Mouse (Mus musculus): ENCODE data around the gene Sdf4. TPM values are rescaled to one million over a fixed set of nuclear protein-coding genes. Genes with fewer than 3 reads are reported as not detected.

Sdf4 gene
- polyA plus RNA-seq, 1 experiment from 2014 or later: 162 TPM

- H3K4me3 ChIP-seq: peak within 1 kb of the TSS; percentile 46
- WGBS: 30% methylated on average over 5 of the region's 5 CpGs
- peak within 1 kb of the TSS; percentile 96 for H3K27ac ChIP-seq
- no peaks in the 10 kb centered on the region for H3K36me3 ChIP-seq
- no peaks in the 10 kb centered on the region for H3K27me3 ChIP-seq
- H3K9ac ChIP-seq: peak within 1 kb of the TSS; percentile 55
- ATAC-seq (ENCODE audit: borderline replicate concordance, extremely low read depth, low FRiP score, low TSS enrichment): peak; percentile 83
- peaks cover 19% of the 10 kb centered on the region; the same call in 1 of the 2 replicates for H3K4me1 ChIP-seq
- H3K9me3 ChIP-seq: no peaks in the 10 kb centered on the region
- H3K4me2 ChIP-seq: peak within 1 kb of the TSS; percentile 49
These were observed 66.6 kb downstream of the Sdf4 start, which contains the start of gene Ttll10 for GRCm38 (mm10) chr4:156059261-156059660. Gene Ttll10, minus strand, starts transcription at chr4:156059414.

GRCm38 (mm10) chr4:156059713-156060112 lies 67.0 kb downstream of the Sdf4 start:
- Histone ChIP-seq H3K27ac (peak overlapping the region; percentile 96), H3K4me2 (peak overlapping the region; percentile 49), H3K4me3 (peak overlapping the region; percentile 46)

More at GRCm38 (mm10) chr4:156059713-156060112, 67.0 kb downstream of the Sdf4 start:
- no peaks in the 10 kb centered on the region for H3K36me3 ChIP-seq
- peaks cover 23% of the 10 kb centered on the region; the same call in 1 of the 2 replicates for H3K4me1 ChIP-seq
- peak overlapping the region; percentile 55 for H3K9ac ChIP-seq
- H3K9me3 ChIP-seq: no peaks in the 10 kb centered on the region
- ATAC-seq (ENCODE audit: borderline replicate concordance, extremely low read depth, low FRiP score, low TSS enrichment): peak; percentile 95
- no peaks in the 10 kb centered on the region for H3K27me3 ChIP-seq
- WGBS: 28% methylated on average over 10 of the region's 10 CpGs

MicroRNAs encoded within 50 kb of the gene (microRNA counts, 519-probe panel; counts per million panel counts)
- microRNA mmu-miR-200a (2,904 counts per million, percentile 76 among the panel's probes with 10 or more counts), microRNA mmu-miR-200b (3,408 counts per million, percentile 90 among the panel's probes with 10 or more counts), microRNA mmu-miR-429 (3,762 counts per million, percentile 94 among the panel's probes with 10 or more counts)

Small RNA genes lying within 50 kb of the gene (microRNA-seq; reads per million reads assigned to microRNA genes)
- gene Mir200a: 1,040 reads per million, percentile 76 among the genes with 10 or more reads in this experiment
- 6,240 reads per million, percentile 92 among the genes with 10 or more reads in this experiment for gene Mir200b
- 15,818 reads per million, percentile 97 among the genes with 10 or more reads in this experiment for gene Mir429

Other genes with a start within 250 kb of the Sdf4 start
- 84.7 and 90.0 TPM in 2 replicates for gene Atad3a, start 231.8 kb upstream of the Sdf4 start, polyA plus RNA-seq (2015; fragmentation: Nextera tagmentation; extraction: Ambion mirVana)
- gene Vwa1, start 218.2 kb upstream of the Sdf4 start, polyA plus RNA-seq (2015; fragmentation: Nextera tagmentation; extraction: Ambion mirVana): 10.5 and 11.0 TPM in 2 replicates
- gene Tmem88b, start 207.0 kb upstream of the Sdf4 start, polyA plus RNA-seq (2015; fragmentation: Nextera tagmentation; extraction: Ambion mirVana): 0.16 and 0.26 TPM in 2 replicates
- 0.20 TPM in 1 of 2 replicates, not detected in the other for gene Ankrd65, start 202.4 kb upstream of the Sdf4 start, polyA plus RNA-seq (2015; fragmentation: Nextera tagmentation; extraction: Ambion mirVana)
- 193 and 228 TPM in 2 replicates for gene Mrpl20, start 190.0 kb upstream of the Sdf4 start, polyA plus RNA-seq (2015; fragmentation: Nextera tagmentation; extraction: Ambion mirVana)
- gene Ccnl2, start 180.4 kb upstream of the Sdf4 start, polyA plus RNA-seq (2015; fragmentation: Nextera tagmentation; extraction: Ambion mirVana): 152 and 169 TPM in 2 replicates
- 143 and 146 TPM in 2 replicates for gene Aurkaip1, start 161.6 kb upstream of the Sdf4 start, polyA plus RNA-seq (2015; fragmentation: Nextera tagmentation; extraction: Ambion mirVana)
- 194 and 223 TPM in 2 replicates for gene Mxra8, start 153.2 kb upstream of the Sdf4 start, polyA plus RNA-seq (2015; fragmentation: Nextera tagmentation; extraction: Ambion mirVana)
- gene Dvl1, start 145.5 kb upstream of the Sdf4 start, polyA plus RNA-seq (2015; fragmentation: Nextera tagmentation; extraction: Ambion mirVana): 14.0 and 14.7 TPM in 2 replicates
- gene Tas1r3, start 129.5 kb upstream of the Sdf4 start, polyA plus RNA-seq (2015; fragmentation: Nextera tagmentation; extraction: Ambion mirVana): 0.34 and 0.36 TPM in 2 replicates
- 14.5 and 15.2 TPM in 2 replicates for gene Cptp, start 123.4 kb upstream of the Sdf4 start, polyA plus RNA-seq (2015; fragmentation: Nextera tagmentation; extraction: Ambion mirVana)
- 77.7 and 80.5 TPM in 2 replicates for gene Ints11, start 123.3 kb upstream of the Sdf4 start, polyA plus RNA-seq (2015; fragmentation: Nextera tagmentation; extraction: Ambion mirVana)
- 42.9 and 44.9 TPM in 2 replicates for gene Pusl1, start 101.1 kb upstream of the Sdf4 start, polyA plus RNA-seq (2015; fragmentation: Nextera tagmentation; extraction: Ambion mirVana)
- 15.1 and 17.7 TPM in 2 replicates for gene Acap3, start 101.0 kb upstream of the Sdf4 start, polyA plus RNA-seq (2015; fragmentation: Nextera tagmentation; extraction: Ambion mirVana)
- 106 and 107 TPM in 2 replicates for gene Ube2j2, start 49.0 kb upstream of the Sdf4 start, polyA plus RNA-seq (2015; fragmentation: Nextera tagmentation; extraction: Ambion mirVana)
- gene C1qtnf12, start 30.6 kb upstream of the Sdf4 start, polyA plus RNA-seq (2015; fragmentation: Nextera tagmentation; extraction: Ambion mirVana): 39.3 and 45.0 TPM in 2 replicates
- 16.4 and 17.0 TPM in 2 replicates for gene B3galt6, start 223 bp upstream of the Sdf4 start, polyA plus RNA-seq (2015; fragmentation: Nextera tagmentation; extraction: Ambion mirVana)
- 0.39 and 0.42 TPM in 2 replicates for gene Tnfrsf4, start 21.0 kb downstream of the Sdf4 start, polyA plus RNA-seq (2015; fragmentation: Nextera tagmentation; extraction: Ambion mirVana)
- gene Tnfrsf18, start 33.3 kb downstream of the Sdf4 start, polyA plus RNA-seq (2015; fragmentation: Nextera tagmentation; extraction: Ambion mirVana): 1.6 and 2.7 TPM in 2 replicates
- gene Ttll10, start 66.5 kb downstream of the Sdf4 start, polyA plus RNA-seq (2015; fragmentation: Nextera tagmentation; extraction: Ambion mirVana): 2.9 TPM in 2 replicates
- 40.2 and 43.4 TPM in 2 replicates for gene 9430015G10Rik, start 117.1 kb downstream of the Sdf4 start, polyA plus RNA-seq (2015; fragmentation: Nextera tagmentation; extraction: Ambion mirVana)
- 0.15 and 0.29 TPM in 2 replicates for gene Rnf223, start 137.6 kb downstream of the Sdf4 start, polyA plus RNA-seq (2015; fragmentation: Nextera tagmentation; extraction: Ambion mirVana)
- gene Agrn, start 204.6 kb downstream of the Sdf4 start, polyA plus RNA-seq (2015; fragmentation: Nextera tagmentation; extraction: Ambion mirVana): 75.6 and 77.0 TPM in 2 replicates
- gene Isg15, start 207.9 kb downstream of the Sdf4 start, polyA plus RNA-seq (2015; fragmentation: Nextera tagmentation; extraction: Ambion mirVana): 2.1 and 3.1 TPM in 2 replicates
- gene AW011738, start 210.4 kb downstream of the Sdf4 start, polyA plus RNA-seq (2015; fragmentation: Nextera tagmentation; extraction: Ambion mirVana): 2.7 and 3.5 TPM in 2 replicates
- gene Perm1, start 223.0 kb downstream of the Sdf4 start, polyA plus RNA-seq (2015; fragmentation: Nextera tagmentation; extraction: Ambion mirVana): 0.49 and 0.55 TPM in 2 replicates
- gene Plekhn1, start 242.0 kb downstream of the Sdf4 start, polyA plus RNA-seq (2015; fragmentation: Nextera tagmentation; extraction: Ambion mirVana): 19.0 and 21.1 TPM in 2 replicates
- gene Noc2l, start 243.1 kb downstream of the Sdf4 start, polyA plus RNA-seq (2015; fragmentation: Nextera tagmentation; extraction: Ambion mirVana): 67.3 and 69.2 TPM in 2 replicates